ENCODE assay signal across 8 mouse cellular contexts in genomic region chr7:143464811-143465560, GRCm38 (mm10). TPM values are rescaled to one million over a fixed set of nuclear protein-coding genes. Genes with fewer than 3 reads are reported as not detected.
DNase-seq lines count a peak whose midpoint lies in the region; ATAC-seq and TF ChIP-seq lines count a peak whose summit lies in the region.

No protein-coding gene starts in this region.

- peaks cover 20% of the 10 kb centered on the region for H3K9me3 ChIP-seq in CH12.LX (replicated peaks; ENCODE audit: low read length)
- peaks cover 12% of the 10 kb centered on the region for H3K9me3 ChIP-seq in forebrain, embryonic 13.5 days (replicated peaks)
- H3K9me3 ChIP-seq in hindbrain, embryonic 14.5 days (ENCODE audit: control insufficient read depth, low read length): peaks cover 11% of the 10 kb centered on the region; the same call in 1 of the 2 replicates
- peaks cover 19% of the 10 kb centered on the region for H3K9me3 ChIP-seq in liver, embryonic 13.5 days (replicated peaks)
- peaks cover 6% of the 10 kb centered on the region for H3K9me3 ChIP-seq in neural tube, embryonic 11.5 days (ENCODE audit: control insufficient read depth, low read length)

- no peak for TF ChIP-seq CTCF in CH12.LX (conservative IDR thresholded peaks at IDR 0.05 in 1 of 2, IDR thresholded peaks at IDR 0.05 in 1 of 2; ENCODE audit: low read depth in 2 of 2, low read length in 2 of 2)

- no peak for TF ChIP-seq POLR2A in CH12.LX (IDR thresholded peaks at IDR 0.05; ENCODE audit: low read depth, low read length)

- 25% methylated on average over 53 of the region's 56 CpGs for WGBS in forebrain, embryonic 13.5 days
- 22% methylated on average over 56 of the region's 56 CpGs for WGBS in hindbrain, embryonic 14.5 days
- 16% methylated on average over 50 of the region's 56 CpGs for WGBS in liver, embryonic 13.5 days (ENCODE audit: insufficient replicate concordance)
- WGBS in neural tube, embryonic 11.5 days: 22% methylated on average over 54 of the region's 56 CpGs

- H3K27ac ChIP-seq in CH12.LX (ENCODE audit: insufficient read depth, low read depth): no peak overlapping the region
- H3K27ac ChIP-seq in forebrain, embryonic 13.5 days: no peak overlapping the region
- no peak overlapping the region for H3K27ac ChIP-seq in hindbrain, embryonic 14.5 days
- no peak overlapping the region for H3K27ac ChIP-seq in liver, embryonic 13.5 days
- H3K27ac ChIP-seq in neural tube, embryonic 11.5 days (ENCODE audit: low read depth, low read length): no peak overlapping the region

- H3K9ac ChIP-seq in CH12.LX (ENCODE audit: insufficient read depth, low read depth): no peak overlapping the region
- peak overlapping the region; percentile 57 for H3K9ac ChIP-seq in forebrain, embryonic 13.5 days
- peak overlapping the region; percentile 44; the same call in 1 of the 2 replicates for H3K9ac ChIP-seq in hindbrain, embryonic 14.5 days
- H3K9ac ChIP-seq in liver, embryonic 13.5 days: peak overlapping the region; percentile 51
- peak overlapping the region; percentile 42 for H3K9ac ChIP-seq in neural tube, embryonic 11.5 days (ENCODE audit: low read length)

- 0 out of 2 replicates have a peak overlapping the region, but pooled peaks have one; percentile 32 for H3K4me2 ChIP-seq in CH12.LX (ENCODE audit: insufficient read depth, low read depth, poor library complexity, severe bottlenecking)
- peak overlapping the region; percentile 65 for H3K4me2 ChIP-seq in forebrain, embryonic 13.5 days
- peak overlapping the region; percentile 67 for H3K4me2 ChIP-seq in hindbrain, embryonic 14.5 days (replicated peaks)
- peak overlapping the region; percentile 70 for H3K4me2 ChIP-seq in liver, embryonic 13.5 days
- H3K4me2 ChIP-seq in neural tube, embryonic 11.5 days (ENCODE audit: low read depth): peak overlapping the region; percentile 36

- in situ Hi-C loops in CH12.LX (cut with MboI; ENCODE audit: low pct_ligation_motif_present, low pct_unique_long_range_greater_than_20kb, low sequenced_read_pairs): loop anchor here (5.0 kb wide), 1 partner anchor 313 kb away; no protein-coding TSS in a partner anchor

- dilution Hi-C loops in CH12.LX (cut with MboI; ENCODE audit: extremely low pct_ligation_motif_present, extremely low pct_unique_long_range_greater_than_20kb, low sequenced_read_pairs): no loop called here

- TF ChIP-seq EP300 in CH12.LX (IDR thresholded peaks at IDR 0.05; ENCODE audit: low read length): no peak

- H3K4me3 ChIP-seq in CH12.LX (replicated peaks in 1 of 3; ENCODE audit: low read depth in 2 of 3, low read length in 2 of 3, poor library complexity in 1 of 3): no peak overlapping the region
- peak overlapping the region; percentile 30 for H3K4me3 ChIP-seq in forebrain, embryonic 13.5 days
- peak overlapping the region; percentile 27 for H3K4me3 ChIP-seq in hindbrain, embryonic 14.5 days (replicated peaks; ENCODE audit: low read length)
- peak overlapping the region; percentile 46 for H3K4me3 ChIP-seq in liver, embryonic 13.5 days (replicated peaks)
- H3K4me3 ChIP-seq in neural tube, embryonic 11.5 days (ENCODE audit: low read depth, low read length): peak overlapping the region; percentile 11

- H3K79me2 ChIP-seq in CH12.LX (replicated peaks; ENCODE audit: control insufficient read depth, extremely low read depth, insufficient read depth, poor library complexity, severe bottlenecking): no peaks in the 10 kb centered on the region

- no peak for DNase-seq in CH12.LX (ENCODE audit: extremely low read depth)
- DNase-seq in T-cell, adult 2 months (ENCODE audit: low spot score): peak; percentile 31
- DNase-seq in hindbrain, embryonic 14.5 days (ENCODE audit: low spot score): no peak
- peak; percentile 45 for DNase-seq in liver, embryonic 13.5 days
- peak; percentile 67 for DNase-seq in neural tube, embryonic 11.5 days (ENCODE audit: low spot score)
- peak; percentile 77 for DNase-seq in thymus, postnatal 4 days
- no peak for DNase-seq in layer of hippocampus, adult 18-20 months (ENCODE audit: low spot score in 2 of 2)

- no peaks in the 10 kb centered on the region for H3K36me3 ChIP-seq in CH12.LX (replicated peaks in 1 of 2; ENCODE audit: control insufficient read depth in 1 of 2, insufficient read depth in 1 of 2, low read length in 1 of 2)
- H3K36me3 ChIP-seq in forebrain, embryonic 13.5 days (ENCODE audit: poor library complexity, severe bottlenecking): no peaks in the 10 kb centered on the region
- H3K36me3 ChIP-seq in hindbrain, embryonic 14.5 days (replicated peaks; ENCODE audit: control insufficient read depth, insufficient read depth): no peaks in the 10 kb centered on the region
- H3K36me3 ChIP-seq in liver, embryonic 13.5 days: peaks cover 5% of the 10 kb centered on the region; the same call in 1 of the 2 replicates
- H3K36me3 ChIP-seq in neural tube, embryonic 11.5 days (ENCODE audit: control insufficient read depth, insufficient read depth, low read length): no peaks in the 10 kb centered on the region

- TF ChIP-seq RAD21 in CH12.LX (IDR thresholded peaks at IDR 0.05; ENCODE audit: low read depth, low read length): no peak

- peak; percentile 7; the same call in 1 of the 2 replicates for ATAC-seq in forebrain, embryonic 13.5 days
- ATAC-seq in hindbrain, embryonic 14.5 days (ENCODE audit: low FRiP score): no peak
- ATAC-seq in liver, embryonic 13.5 days (ENCODE audit: low read depth): no peak
- ATAC-seq in neural tube, embryonic 11.5 days (ENCODE audit: insufficient read depth, low FRiP score, low TSS enrichment): no peak

- no peaks in the 10 kb centered on the region for H3K4me1 ChIP-seq in CH12.LX (ENCODE audit: control insufficient read depth in 1 of 2, insufficient read depth in 2 of 2)
- peaks cover 29% of the 10 kb centered on the region for H3K4me1 ChIP-seq in forebrain, embryonic 13.5 days
- peaks cover 21% of the 10 kb centered on the region for H3K4me1 ChIP-seq in hindbrain, embryonic 14.5 days (replicated peaks; ENCODE audit: control insufficient read depth, insufficient read depth, low read length)
- H3K4me1 ChIP-seq in liver, embryonic 13.5 days (replicated peaks): peaks cover 43% of the 10 kb centered on the region
- H3K4me1 ChIP-seq in neural tube, embryonic 11.5 days (ENCODE audit: control insufficient read depth, insufficient read depth, low read length): peaks cover 7% of the 10 kb centered on the region

- H3K27me3 ChIP-seq in CH12.LX (replicated peaks): peaks cover 37% of the 10 kb centered on the region
- H3K27me3 ChIP-seq in forebrain, embryonic 13.5 days: peaks cover 57% of the 10 kb centered on the region
- peaks cover 4% of the 10 kb centered on the region; the same call in 1 of the 2 replicates for H3K27me3 ChIP-seq in hindbrain, embryonic 14.5 days (ENCODE audit: control insufficient read depth, insufficient read depth, low read length)
- peaks cover 82% of the 10 kb centered on the region for H3K27me3 ChIP-seq in liver, embryonic 13.5 days
- 0 out of 2 replicates have a peak, but pooled peaks cover 4% of the 10 kb centered on the region for H3K27me3 ChIP-seq in neural tube, embryonic 11.5 days (ENCODE audit: control insufficient read depth, insufficient read depth, low read length)

TF ChIP-seq in CH12.LX, 34 proteins besides CTCF, POLR2A, EP300 and RAD21:
- no peak for TF ChIP-seq MAFK (IDR thresholded peaks at IDR 0.05; ENCODE audit: insufficient replicate concordance, low read length)
- TF ChIP-seq BHLHE40 (IDR thresholded peaks at IDR 0.05; ENCODE audit: low read depth, low read length): peak; percentile 58

RNA-seq across cellular contexts. Expression of gene Cdkn1c, which starts 4.1 kb away (rescaled TPM):
- not detected in 2 replicates for total RNA-seq in CH12.LX (2012; rRNA removed)
- total RNA-seq in CH12.LX (2014; rRNA removed): not detected in 2 replicates
- not detected in 2 replicates for polyA plus RNA-seq in CH12.LX (2012; ENCODE audit: insufficient read length, low read depth)
- 140 and 149 TPM in 2 replicates for polyA plus RNA-seq in forebrain, embryonic 13.5 days (2015; fragmentation: Nextera tagmentation; extraction: Ambion mirVana)
- 293 and 336 TPM in 2 replicates for polyA plus RNA-seq in hindbrain, embryonic 14.5 days (2014; fragmentation: Nextera tagmentation; extraction: Ambion mirVana)
- 178 and 199 TPM in 2 replicates for polyA plus RNA-seq in liver, embryonic 13.5 days (2015; fragmentation: Nextera tagmentation; extraction: Ambion mirVana)
- 1,204 and 1,311 TPM in 2 replicates for polyA plus RNA-seq in neural tube, embryonic 11.5 days (2014; fragmentation: Nextera tagmentation; extraction: Ambion mirVana)
- total RNA-seq in layer of hippocampus, adult 18-20 months (2021): 1 to 10 TPM; 4.6 to 7.4 TPM

RNA-seq across cellular contexts. Expression of gene Slc22a18, which starts 8.6 kb away (rescaled TPM):
- total RNA-seq in CH12.LX (2012; rRNA removed) (0.21 and 0.76 TPM in 2 replicates), CH12.LX (2014; rRNA removed) (0.48 and 0.72 TPM in 2 replicates)
- polyA plus RNA-seq in CH12.LX (2012; ENCODE audit: insufficient read length, low read depth): 1.7 and 2.0 TPM in 2 replicates
- polyA plus RNA-seq in forebrain, embryonic 13.5 days (2015; fragmentation: Nextera tagmentation; extraction: Ambion mirVana): 0.15 and 0.45 TPM in 2 replicates
- 0.90 and 1.0 TPM in 2 replicates for polyA plus RNA-seq in hindbrain, embryonic 14.5 days (2014; fragmentation: Nextera tagmentation; extraction: Ambion mirVana)
- 6.2 and 6.7 TPM in 2 replicates for polyA plus RNA-seq in liver, embryonic 13.5 days (2015; fragmentation: Nextera tagmentation; extraction: Ambion mirVana)
- polyA plus RNA-seq in neural tube, embryonic 11.5 days (2014; fragmentation: Nextera tagmentation; extraction: Ambion mirVana): 0.64 TPM in 1 of 2 replicates, not detected in the other
- total RNA-seq in layer of hippocampus, adult 18-20 months (2021): under 1 TPM; 0.23 to 0.67 TPM

RNA-seq across cellular contexts. Expression of gene Phlda2, which starts 38.0 kb away (rescaled TPM):
- total RNA-seq in CH12.LX (2012; rRNA removed) (not detected in 2 replicates), CH12.LX (2014; rRNA removed) (not detected in 2 replicates)
- polyA plus RNA-seq in CH12.LX (2012; ENCODE audit: insufficient read length, low read depth): not detected in 2 replicates
- polyA plus RNA-seq in forebrain, embryonic 13.5 days (2015; fragmentation: Nextera tagmentation; extraction: Ambion mirVana): 0.55 TPM in 1 of 2 replicates, not detected in the other
- polyA plus RNA-seq in hindbrain, embryonic 14.5 days (2014; fragmentation: Nextera tagmentation; extraction: Ambion mirVana): 0.57 and 0.87 TPM in 2 replicates
- 23.6 and 25.4 TPM in 2 replicates for polyA plus RNA-seq in liver, embryonic 13.5 days (2015; fragmentation: Nextera tagmentation; extraction: Ambion mirVana)
- polyA plus RNA-seq in neural tube, embryonic 11.5 days (2014; fragmentation: Nextera tagmentation; extraction: Ambion mirVana): 0.85 and 1.4 TPM in 2 replicates
- total RNA-seq in layer of hippocampus, adult 18-20 months (2021): not detected

Comparison
In these comparisons a context has a peak if more than half of its experiments do, and no peak if none do; other contexts are left out.
1. DNase-seq: peak in T-cell, adult 2 months (single experiment), liver, embryonic 13.5 days (single experiment), neural tube, embryonic 11.5 days (single experiment) and thymus, postnatal 4 days (single experiment); none in CH12.LX (single experiment), hindbrain, embryonic 14.5 days (single experiment) and layer of hippocampus, adult 18-20 months (0 of 2).
2. H3K4me3 ChIP-seq: peak in forebrain, embryonic 13.5 days (single experiment), hindbrain, embryonic 14.5 days (single experiment), liver, embryonic 13.5 days (single experiment) and neural tube, embryonic 11.5 days (single experiment); none in CH12.LX (0 of 3).
3. RNA of gene Cdkn1c, which starts 4.1 kb away (polyA plus RNA-seq): 1,204 to 1,311 TPM in neural tube, embryonic 11.5 days, 293 to 336 TPM in hindbrain, embryonic 14.5 days, 178 to 199 TPM in liver, embryonic 13.5 days and 140 to 149 TPM in forebrain, embryonic 13.5 days; not detected in CH12.LX; every median in the first group is over 100 times any median in the second.
4. RNA of gene Phlda2, which starts 38.0 kb away (polyA plus RNA-seq): 23.6 to 25.4 TPM in liver, embryonic 13.5 days; 0.57 to 0.87 TPM in hindbrain, embryonic 14.5 days, 0.85 to 1.4 TPM in neural tube, embryonic 11.5 days, not detected in CH12.LX and 0.55 TPM in forebrain, embryonic 13.5 days; every median in the first group is over 10 times any median in the second.
5. Peak in every context shown above with its lines, with median percentiles within 50 percentile points of each other: H3K4me2 ChIP-seq.